ENCODE assay signal across 7 mouse cellular contexts in genomic region chr14:86697887-86698286, GRCm38 (mm10).
"Had no signal": no experiment of that assay in that cellular context is flagged by ENCODE, and none has a peak within 500 bp of the region (broad histone marks: within the 10 kb centered on the region; RNA-seq: fewer than 3 reads in every experiment).

No protein-coding gene starts in this region.

- DNase-seq: kidney, postnatal 10 days; kidney, postnatal 4 days; left cerebral cortex, postnatal 4 days; lung, adult 2 months; lung, postnatal 36 days; thymus, adult 2 months; thymus, postnatal 25 days had no signal
